Mouse (Mus musculus) liver, embryonic 12.5 days (tissue): ENCODE measurements around the gene Zfp777. TPM values are rescaled to one million over a fixed set of nuclear protein-coding genes. Genes with fewer than 3 reads are reported as not detected.

ENCODE experiments used
- microRNA-seq: library from miRNA; unstranded; fragments of <30 nt; microRNA quantifications from one replicate; pipeline ENCODE4, GENCODE M21; 2017
- polyA plus RNA-seq: library from polyadenylated mRNA; unstranded; fragments of >200 nt; fragmentation: Nextera tagmentation; extraction: Ambion mirVana; gene quantifications from 2 replicates; pipeline ENCODE4 v1.2.1, GENCODE M21; 2016

Zfp777 gene
- polyA plus RNA-seq, 1 experiment from 2014 or later: 5.5 TPM

Small RNAs within 50 kb of the gene (microRNA-seq; reads per million reads assigned to microRNA genes)
- not detected for gene Gm24563

Other genes starting within 250 kb of the Zfp777 start
- 142 and 147 TPM in 2 replicates for gene Pdia4, start 235.5 kb downstream of the Zfp777 start, polyA plus RNA-seq
- 0.99 and 1.0 TPM in 2 replicates for gene Zfp786, start 218.0 kb downstream of the Zfp777 start, polyA plus RNA-seq
- 3.0 and 3.7 TPM in 2 replicates for gene Zfp398, start 213.2 kb downstream of the Zfp777 start, polyA plus RNA-seq
- gene Zfp282, start 171.7 kb downstream of the Zfp777 start, polyA plus RNA-seq: 6.2 and 6.5 TPM in 2 replicates
- gene Zfp212, start 128.4 kb downstream of the Zfp777 start, polyA plus RNA-seq: 6.6 and 7.6 TPM in 2 replicates
- gene Zfp956, start 95.5 kb downstream of the Zfp777 start, polyA plus RNA-seq: 4.6 and 5.3 TPM in 2 replicates
- 10.4 and 10.5 TPM in 2 replicates for gene Zfp746, start 37.7 kb upstream of the Zfp777 start, polyA plus RNA-seq